Mouse (Mus musculus) CD4-positive, CD25-positive, alpha-beta regulatory T cell, adult 2 months (primary cell): ENCODE results near the gene Rnaseh2b.

ENCODE experiments used
- DNase-seq: peaks from one replicate; pipeline ENCODE4 v3.0.0-alpha.2; 2012; ENCODE audit warnings: low read depth, low spot score

Rnaseh2b gene

DNA sequence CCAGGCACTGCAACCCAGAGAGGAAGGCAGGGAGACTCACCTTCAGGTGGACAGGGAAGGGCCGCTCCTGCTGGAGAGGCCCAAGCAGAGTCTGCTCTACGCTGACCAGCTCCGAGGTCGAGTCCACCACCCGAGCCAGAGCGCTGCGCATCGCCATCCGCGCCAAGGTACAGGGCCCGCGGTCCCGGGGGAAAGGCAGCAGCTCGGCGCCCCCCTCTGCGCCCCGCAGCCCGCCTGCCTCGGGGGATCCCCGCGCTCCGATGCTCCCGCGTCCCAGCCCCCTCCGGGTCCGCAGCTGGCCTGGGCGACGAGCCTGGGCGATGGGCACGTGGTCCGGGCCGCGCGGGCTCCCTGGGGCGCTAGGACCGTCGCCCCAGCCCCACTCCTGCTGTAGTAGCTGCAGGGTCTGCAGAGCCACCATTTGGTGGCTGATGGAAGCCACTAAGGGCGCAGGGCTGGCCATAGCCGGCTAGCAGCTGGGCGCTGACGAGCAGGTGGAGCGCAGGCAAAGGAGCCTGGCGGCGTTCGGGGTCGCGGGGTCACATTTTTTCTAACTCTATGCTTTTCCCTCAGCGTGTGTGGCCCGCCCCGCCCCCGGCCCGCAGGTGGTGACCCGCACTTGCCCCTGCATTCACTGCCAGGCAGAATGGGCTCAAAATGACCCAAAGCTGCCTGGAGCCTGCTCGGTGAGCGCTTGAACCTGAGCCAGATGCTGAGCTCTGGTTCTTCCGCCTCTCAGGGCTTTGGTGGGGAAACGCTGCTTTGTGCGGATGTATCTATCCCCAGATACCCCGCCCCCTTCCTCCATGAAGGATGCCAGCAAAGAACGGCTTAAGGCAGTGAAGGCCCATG lies at the start of gene Rnaseh2b, which contains the start of gene Dleu7:
Gene Rnaseh2b (plus strand): TSS at position 102 of the 852 bp plus-strand sequence.
Gene Dleu7 (minus strand): TSS at position 560 of the 852 bp plus-strand sequence.
- DNase-seq: peak; percentile 59

DNA sequence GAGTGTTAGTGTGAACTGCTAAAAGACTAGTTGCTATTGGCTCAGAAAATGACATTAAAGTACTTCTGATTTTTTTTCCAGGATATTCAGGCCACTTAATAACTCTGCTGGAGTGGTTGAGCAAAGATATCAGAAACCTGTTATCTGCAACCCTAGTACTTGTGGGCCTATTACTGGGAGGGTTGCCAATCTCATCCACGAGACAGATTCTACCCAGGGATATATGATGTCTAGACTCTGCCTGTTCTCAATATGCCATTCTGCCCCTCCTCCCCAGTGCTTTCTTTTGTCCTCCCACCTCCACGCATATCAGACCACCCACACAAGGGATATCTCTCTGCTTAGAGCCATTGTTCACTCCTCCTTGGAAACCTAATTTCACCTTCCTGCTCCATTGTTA lies 48.9 kb upstream of the Rnaseh2b start:
- no peak for DNase-seq

DNA sequence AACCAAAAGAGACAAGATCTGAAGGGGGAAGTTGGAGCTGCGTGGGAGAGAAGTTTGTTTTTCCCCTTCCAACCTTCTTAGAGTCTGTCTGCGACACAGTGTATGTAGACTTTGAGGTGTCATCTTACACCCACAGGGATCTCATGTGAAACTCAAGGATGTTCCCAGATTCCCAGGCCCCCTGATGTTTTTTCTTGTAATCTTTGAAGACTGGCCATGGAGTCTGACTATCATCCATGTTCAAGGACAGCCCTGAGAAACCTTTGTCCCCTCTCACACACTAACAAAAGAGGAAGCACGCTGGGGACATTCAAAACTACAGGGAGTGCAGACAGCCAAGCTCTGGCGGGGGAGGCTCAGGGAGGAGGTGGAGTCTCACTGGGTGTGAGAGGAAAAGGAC lies 46.8 kb upstream of the Rnaseh2b start:
- no peak for DNase-seq

DNA sequence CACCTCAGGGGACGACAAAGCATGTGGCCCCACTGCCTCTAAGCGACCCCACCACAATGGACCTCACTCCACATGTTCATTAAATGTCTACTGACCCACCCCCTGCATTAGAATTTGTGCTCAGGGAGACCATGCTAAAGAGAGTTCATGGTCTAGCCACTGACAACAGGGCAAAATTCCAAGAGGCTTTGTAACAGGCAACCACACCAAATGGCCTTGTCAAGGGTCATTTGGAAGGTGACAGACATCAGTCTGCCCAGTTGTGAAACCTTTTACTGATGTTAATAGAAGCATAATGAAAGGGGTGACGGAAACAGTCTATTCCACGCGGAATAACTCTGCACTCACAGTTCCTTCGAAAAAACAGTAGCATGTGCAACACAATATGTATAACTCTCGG lies 44.0 kb upstream of the Rnaseh2b start:
- DNase-seq: no peak

DNA sequence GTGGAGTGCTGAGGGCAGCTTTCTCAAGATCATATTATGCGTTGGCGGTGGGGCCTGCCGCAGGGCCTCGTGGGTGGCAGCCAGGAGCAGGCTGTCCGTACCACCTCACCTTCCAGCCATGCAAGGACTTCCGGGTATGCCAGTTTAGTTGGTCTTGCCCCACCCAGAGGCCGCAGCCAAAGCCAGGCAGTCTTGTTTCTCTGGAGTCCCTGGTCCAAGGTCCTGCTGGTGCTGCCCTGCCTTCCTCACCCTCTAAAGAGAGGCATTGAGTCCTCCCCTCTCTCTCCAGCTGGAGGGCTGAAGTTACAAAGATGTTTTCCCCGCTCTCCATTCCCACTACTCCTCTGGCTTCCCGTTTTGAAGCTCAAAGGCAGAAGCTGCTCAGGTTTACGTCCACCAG lies 43.6 kb upstream of the Rnaseh2b start:
- no peak for DNase-seq

DNA sequence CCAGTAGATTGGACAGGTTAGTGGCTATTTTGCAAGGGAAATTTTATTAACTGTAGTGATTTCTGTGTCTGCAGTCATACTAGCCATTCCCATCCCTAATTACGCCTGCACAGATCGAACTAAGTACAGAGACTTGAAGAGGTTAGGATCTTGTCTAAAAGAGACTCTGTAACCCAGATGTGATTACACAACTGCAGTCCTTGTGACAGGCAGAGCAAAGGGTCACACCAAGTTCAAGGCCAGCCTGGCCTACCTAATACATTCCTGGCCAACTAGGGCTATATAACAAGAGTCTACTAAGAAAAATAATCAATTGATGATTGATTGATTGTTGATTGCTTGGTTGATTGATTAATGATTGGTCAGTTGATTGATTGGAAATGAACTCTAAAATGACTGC lies 43.1 kb upstream of the Rnaseh2b start:
- no peak for DNase-seq

DNA sequence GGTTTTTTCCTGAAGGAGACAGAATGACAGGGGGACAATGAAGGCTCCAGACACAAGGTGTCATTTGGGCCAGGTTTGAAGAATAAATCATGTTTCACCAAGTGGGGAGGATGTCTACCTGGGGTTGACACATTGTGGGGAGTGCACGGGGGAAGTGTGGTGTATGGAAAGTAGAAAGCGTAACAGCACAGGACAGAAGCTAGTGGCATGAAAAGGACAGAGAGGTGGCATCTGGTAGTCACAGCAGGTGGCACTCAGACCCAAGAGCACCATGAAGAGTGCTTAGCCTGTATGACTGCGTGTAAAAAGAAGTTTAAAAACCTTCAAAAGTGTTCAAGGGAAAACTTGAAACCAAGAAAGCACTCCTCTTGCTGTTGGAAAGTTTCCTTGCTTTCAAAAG lies 42.3 kb upstream of the Rnaseh2b start:
- DNase-seq: no peak

DNA sequence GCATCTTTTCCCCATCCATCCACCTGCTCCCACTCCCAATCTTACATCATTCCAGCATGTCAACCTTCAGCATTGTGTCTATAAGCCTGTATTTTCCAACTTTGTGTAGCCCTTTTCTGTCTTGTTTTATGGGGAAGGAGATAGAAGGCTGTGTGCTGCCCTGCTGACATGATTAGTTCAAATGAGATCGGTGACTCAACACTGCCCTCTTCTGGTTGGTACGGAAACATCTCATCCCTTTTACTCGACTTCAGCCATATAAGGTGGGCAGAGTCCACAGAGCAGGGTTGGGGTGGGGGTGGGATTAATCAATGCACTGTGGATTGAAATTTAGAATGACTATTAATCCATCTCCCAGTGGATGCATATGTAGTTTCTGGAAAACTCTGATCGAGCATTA lies 40.4 kb upstream of the Rnaseh2b start:
- DNase-seq: peak; percentile 83

DNA sequence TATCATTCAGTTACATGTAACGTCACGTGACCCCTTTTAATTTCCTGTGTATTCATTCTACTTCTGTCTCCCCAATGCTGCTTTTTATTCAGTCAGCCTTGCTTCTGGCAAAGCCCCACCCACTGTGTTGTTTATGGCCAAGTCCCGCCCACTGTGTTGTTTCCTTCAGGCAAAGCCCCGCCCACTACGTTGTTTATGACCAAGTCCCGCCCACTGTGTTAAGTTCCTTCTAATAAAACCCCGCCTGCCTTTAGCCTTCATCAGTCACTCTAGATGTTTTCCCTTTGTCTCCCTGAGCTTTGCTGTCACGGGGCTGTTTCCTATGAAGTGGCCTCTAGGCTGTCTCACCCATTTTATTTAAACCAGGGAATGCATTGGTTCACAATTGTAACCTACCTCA lies 38.0 kb upstream of the Rnaseh2b start:
- peak; percentile 26 for DNase-seq

DNA sequence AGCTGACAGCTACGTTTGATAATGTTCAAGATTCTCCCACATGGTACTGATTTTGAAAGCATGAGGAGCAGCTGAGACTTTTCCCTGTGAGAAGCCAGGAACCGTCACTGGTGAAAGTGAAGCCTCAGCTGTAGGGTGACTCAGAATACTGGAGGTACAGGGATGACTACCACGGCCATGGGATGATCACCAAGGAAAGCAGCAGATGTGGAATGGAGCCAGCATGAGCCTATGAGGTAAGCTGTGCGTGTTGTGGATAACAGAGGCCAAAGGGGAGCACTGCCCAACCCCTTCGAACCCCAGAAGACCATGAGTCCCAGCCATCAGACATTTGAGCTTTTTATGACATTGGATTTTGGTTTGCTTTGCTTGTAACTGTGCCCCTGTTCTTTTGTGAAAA lies 36.3 kb upstream of the Rnaseh2b start:
- DNase-seq: no peak

DNA sequence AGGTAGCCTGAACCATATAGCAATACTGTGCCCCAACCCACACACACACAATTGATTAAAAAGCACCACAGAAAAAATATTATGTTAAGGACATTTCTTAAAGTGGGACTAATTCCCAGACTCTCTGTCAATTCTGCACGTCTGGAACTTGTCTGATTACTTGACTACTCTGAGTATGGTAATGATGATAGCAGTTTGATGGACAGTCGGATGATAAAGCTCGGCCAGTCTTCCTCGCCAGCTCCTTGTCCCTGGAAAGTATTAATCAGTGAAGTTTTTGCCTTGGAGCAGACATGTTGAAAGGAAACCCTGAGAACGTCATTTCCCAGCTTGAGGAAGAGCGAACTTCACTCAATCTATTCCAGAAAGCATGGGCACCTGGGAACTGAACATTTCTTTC lies 34.3 kb upstream of the Rnaseh2b start:
- no peak for DNase-seq

DNA sequence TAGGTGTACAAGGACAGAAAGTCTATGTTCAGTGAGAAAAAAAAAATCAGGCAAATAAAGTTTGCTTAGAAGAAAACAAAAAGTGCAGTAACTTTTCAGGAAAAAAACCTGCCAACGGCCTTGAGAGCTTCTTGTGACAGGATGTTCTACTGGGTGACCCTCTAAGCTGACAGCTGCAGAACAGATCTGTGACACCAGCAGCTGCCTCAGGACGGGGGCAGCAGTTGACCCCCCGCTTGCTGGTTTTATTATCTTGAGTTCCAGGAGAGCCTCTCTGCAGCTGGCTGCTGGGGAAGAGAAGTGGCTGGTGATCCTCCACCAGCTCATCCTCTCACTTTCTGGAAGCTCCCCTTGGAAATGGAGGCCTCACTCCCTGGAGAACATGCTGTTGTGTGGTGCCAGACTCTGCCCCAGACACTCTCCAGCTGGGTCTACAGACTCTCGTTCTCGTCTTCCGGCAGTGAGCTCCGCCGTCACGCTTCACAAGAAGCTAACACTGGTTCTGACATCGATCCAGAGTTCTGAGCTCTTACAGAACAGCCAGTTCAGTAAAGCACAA lies 33.3 kb upstream of the Rnaseh2b start:
- DNase-seq: no peak

DNA sequence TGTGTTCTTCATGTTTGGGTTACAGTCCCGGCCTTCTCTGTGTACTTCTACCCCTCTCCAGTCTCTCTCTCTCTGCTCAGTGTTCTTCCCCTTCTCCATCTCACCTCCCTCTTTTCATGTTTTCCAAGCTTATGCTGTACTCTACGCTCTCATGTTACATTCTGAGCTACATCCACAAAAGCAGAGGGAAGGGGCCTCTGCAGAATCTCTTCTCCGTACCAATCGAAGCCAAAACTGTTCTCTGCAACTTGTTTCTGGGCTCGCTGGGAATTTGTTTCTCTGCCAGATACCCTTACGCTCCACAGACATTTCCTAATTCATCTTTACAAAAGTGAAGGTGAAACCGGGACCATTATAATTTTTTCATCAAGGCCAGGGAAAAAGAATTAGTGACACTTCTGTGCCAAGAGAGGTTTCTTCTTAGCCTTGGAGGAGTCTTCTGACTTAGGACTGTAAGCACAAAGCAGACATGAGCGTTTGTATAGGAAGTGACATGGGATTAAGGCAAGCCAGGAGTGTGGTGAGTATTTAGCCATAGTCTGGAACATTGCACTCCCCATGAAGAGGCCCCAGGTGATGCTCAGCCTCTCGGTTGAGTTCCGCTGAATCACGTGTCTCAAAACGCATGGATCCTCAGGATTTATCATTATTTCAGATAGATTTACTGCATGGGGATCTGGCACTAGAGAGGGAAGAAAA lies 21.5 kb upstream of the Rnaseh2b start:
- DNase-seq: no peak

DNA sequence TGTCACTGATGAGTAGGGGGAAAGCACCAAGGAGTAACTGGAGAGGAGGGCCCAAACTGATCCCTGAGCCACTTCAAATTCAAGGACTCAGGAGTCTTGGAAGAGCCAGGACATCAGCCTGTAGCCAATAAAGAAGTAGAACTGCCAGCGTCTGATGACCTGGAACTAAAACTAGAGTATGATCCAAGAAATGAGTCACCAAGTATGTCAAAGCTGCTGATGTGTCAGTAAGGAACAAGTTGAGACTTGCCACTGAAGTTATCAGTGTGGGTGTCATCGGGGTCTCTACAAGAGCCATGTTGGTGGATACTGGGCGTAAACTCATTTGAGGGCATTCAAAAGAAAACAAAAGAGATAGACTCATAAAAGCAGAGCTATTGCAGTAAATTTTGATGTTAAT lies 18.8 kb upstream of the Rnaseh2b start:
- DNase-seq: no peak

DNA sequence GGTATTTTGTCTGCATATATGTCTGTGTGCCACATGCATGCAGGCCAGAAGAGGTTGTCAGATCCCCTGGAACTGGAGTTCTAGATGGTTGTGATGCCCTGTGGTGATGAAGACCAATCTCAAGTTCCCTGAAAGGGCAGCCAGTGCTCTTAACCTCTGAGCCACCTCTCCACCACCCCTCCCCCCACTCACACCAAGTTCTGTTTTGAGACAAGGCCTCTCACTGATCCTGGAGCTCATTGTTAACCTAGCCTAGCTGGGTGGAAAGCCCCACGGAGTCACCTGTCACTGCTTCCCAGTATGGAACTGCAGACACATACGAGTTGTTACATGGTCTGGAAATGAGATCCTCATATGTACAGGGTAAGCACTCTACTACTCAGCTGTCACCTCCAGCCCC lies 9.4 kb upstream of the Rnaseh2b start:
- no peak for DNase-seq

DNA sequence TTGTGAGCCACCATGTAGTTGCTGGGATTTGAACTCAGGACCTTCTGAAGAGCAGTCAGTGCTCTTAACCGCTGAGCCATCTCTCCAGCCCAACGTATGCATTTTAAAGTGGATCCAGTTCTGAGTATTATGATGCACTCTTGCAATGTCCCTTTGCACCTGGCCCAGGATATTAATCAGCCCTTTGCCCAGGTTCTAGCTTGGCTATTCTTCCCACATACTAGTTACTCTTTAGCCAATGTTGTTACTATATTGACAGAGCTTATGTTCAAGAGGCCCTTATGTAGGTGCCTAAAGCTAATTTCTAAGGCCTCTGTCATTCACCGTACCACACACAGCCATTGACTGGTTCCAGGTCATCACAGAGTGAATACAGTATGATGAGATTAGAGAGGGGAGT lies 3.7 kb upstream of the Rnaseh2b start:
- DNase-seq: no peak

DNA sequence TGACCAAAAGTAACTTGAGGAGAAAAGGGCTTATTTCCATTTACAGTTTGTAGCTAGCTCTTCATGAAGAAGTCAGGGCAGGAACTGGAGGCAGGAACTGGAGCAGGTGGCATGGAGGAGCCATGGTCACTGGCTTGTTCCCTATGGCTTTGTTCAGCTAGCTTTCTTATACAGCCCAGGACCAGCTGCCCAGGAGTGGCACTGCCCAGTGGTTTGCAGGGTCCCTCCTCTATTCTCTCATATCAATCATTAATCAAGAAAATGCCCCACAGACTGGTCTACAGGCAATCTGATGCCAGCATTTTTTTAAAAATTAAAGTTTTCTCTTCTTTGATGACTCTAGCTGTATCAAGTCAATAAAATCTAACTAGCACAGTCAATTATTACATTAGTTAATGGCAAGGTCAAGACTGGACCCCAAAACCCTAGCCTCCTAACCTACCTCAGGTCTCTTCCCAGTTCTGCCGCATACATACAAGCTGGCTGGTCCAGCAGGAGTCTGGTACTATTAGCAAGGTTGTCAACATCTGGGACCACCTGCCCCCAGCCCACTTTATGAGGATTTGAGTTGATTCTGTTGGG lies 892 bp upstream of the Rnaseh2b start:
- DNase-seq: no peak

DNA sequence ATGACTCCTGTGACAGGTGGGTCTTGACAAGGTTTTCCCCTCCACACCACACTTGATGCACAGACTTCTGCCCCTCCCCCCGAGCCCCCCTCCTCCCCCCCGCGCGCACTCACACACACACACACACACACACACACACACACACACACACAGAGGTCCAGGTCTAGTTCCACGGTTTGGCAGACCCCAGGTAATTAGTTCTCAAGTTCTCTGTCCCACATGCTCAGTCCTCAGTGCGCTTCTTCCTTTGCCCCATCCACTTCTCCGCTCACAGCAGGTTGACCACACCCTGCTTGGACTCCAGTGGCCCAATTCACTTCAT lies 262 bp upstream of the Rnaseh2b start:
- DNase-seq: no peak

DNA sequence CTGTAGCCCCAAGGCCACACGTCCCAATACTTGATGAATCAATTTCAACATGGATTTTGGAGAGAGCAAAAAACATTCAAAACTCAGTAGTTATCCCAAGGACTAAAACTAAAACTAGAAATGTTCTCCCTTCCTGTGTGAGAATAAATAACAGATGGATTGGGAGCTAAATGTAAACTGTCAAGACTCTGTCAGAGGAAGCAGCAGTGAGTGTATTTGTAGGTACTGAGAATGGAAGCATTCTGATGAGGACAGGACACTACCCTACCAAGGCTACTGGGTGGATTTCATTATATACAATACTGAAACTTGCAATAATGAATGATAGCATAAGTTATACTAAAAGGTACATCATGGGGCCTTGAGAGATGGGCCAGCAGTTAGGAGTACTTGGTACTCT lies 6.4 kb downstream of the Rnaseh2b start:
- no peak for DNase-seq

DNA sequence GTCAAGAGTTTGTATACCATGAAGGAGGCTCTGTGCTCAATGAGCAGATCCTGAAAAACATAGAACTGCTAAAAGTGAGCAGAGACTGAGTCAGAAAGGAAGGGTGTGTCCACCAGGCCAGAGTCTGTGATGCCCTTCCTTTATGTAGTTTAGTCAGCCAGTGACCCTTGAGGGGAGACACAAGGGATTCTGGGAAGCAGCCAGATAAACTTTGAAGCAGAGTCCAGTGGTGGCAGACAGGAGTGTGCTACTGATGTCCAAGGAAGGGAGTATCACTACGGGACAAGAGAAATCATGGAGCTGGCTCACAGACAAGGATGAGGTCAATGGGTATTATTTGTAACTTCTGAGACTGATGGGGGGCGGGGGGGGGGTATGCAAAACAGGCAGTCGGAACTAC lies 7.6 kb downstream of the Rnaseh2b start:
- DNase-seq: no peak

DNA sequence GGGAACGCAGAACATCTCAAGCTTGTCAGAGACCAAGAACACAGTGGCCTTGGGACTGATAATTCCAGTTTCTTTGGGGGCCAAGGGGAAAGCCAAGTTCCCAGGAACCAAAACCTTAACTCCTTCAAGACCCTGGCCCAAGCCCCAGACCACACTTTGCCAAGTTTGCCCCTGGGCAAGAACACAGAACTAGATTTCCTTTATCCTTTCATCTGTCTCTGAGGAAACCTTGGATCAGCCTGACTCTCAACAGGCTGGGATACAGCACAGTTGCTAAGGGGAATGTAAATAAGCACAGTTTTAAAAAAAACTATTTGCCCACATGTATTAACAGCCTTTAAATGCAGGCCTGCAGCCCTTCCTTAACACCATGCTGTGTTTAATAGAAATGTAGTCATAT lies 15.2 kb downstream of the Rnaseh2b start:
- no peak for DNase-seq

DNA sequence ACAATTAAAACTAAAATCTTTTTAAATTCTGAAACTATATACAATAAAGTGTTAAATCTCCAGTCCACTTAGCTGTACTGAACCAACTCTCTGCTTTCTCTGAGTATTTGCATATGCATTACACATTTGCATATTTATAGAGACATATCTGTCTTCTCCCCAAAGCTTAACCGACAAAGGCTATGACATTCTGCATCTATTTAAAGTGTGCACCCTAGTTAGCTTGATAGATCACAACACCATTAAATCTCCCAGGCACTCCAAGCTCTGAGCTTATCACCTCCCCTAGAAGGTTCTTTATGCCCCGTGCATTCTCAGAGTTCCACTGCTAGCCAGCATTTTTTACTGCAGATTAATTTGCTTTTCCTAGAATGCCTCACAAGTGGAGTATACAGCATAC lies 16.6 kb downstream of the Rnaseh2b start:
- DNase-seq: no peak

DNA sequence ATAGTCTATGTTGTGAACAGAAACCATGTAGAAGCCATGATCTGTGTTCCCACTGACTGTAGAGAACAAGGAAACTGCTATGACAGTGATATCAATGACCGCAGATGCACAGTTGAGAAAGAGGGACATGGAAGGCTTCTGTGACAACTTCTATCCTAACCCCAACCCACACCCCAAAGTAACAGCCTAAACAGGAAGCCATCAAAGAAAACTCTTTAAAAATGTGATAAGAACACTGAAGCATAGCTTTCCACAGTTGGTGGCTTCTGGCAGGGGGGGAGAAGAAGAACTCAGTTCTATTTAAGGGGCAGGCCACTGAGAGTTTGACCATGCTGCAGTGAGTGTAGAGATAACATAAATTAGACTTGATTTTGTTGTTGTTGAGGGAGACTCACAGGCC lies 19.3 kb downstream of the Rnaseh2b start:
- DNase-seq: no peak
